Mouse (Mus musculus) forebrain, postnatal 0 days (tissue): Measurements from ENCODE around the gene Gabrd. TPM values are rescaled to one million over a fixed set of nuclear protein-coding genes. Genes with fewer than 3 reads are reported as not detected.

Experiments
- ATAC-seq: fragments of 200-750 bp; cut with Nextera tagmentation; 2 replicates; pipeline ENCODE4 v1.8.0; 2017; ENCODE audit warnings: mild to moderate bottlenecking, moderate library complexity
- DNase-seq: peaks from one replicate; pipeline ENCODE4 v3.0.0-alpha.2; 2015
- H3K27ac ChIP-seq: fragments of 300-500 bp; sonication (generic); 2 replicates; pipeline ENCODE4 v1.5.1; 2014; ENCODE audit warnings: low read depth, mild to moderate bottlenecking, antibody characterized with exemption, low read length, moderate library complexity, mixed read lengths
- H3K27me3 ChIP-seq: fragments of 300-500 bp; sonication (generic); 2 replicates; pipeline ENCODE4 v1.6.1; 2014; ENCODE audit warnings: mild to moderate bottlenecking, low read length, mixed read lengths; ENCODE audit not compliant: insufficient read depth
- H3K36me3 ChIP-seq: fragments of 300-500 bp; sonication (generic); 2 replicates; pipeline ENCODE4 v1.6.1; 2014; ENCODE audit warnings: mild to moderate bottlenecking, moderate library complexity; ENCODE audit not compliant: insufficient read depth
- H3K4me1 ChIP-seq: fragments of 300-500 bp; sonication (generic); 2 replicates; pipeline ENCODE4 v1.6.1; 2014; ENCODE audit warnings: antibody characterized with exemption; ENCODE audit not compliant: insufficient read depth
- H3K4me2 ChIP-seq: fragments of 300-500 bp; sonication (generic); 2 replicates; pipeline ENCODE4 v1.6.1; 2014; ENCODE audit warnings: low read depth, mild to moderate bottlenecking, moderate library complexity
- H3K4me3 ChIP-seq: fragments of 300-500 bp; sonication (generic); 2 replicates; pipeline ENCODE4 v1.5.1; 2014; ENCODE audit warnings: low read depth, low read length, mixed read lengths
- H3K9ac ChIP-seq: fragments of 300-500 bp; sonication (generic); 2 replicates; pipeline ENCODE4 v1.6.1; 2014; ENCODE audit warnings: mild to moderate bottlenecking
- H3K9me3 ChIP-seq: fragments of 300-500 bp; sonication (generic); 2 replicates; pipeline ENCODE4 v1.6.1; 2016; ENCODE audit warnings: low read length
- CTCF ChIP-seq: sonication (generic); IDR thresholded peaks from 2 replicates; pipeline ENCODE4 v1.5.1; 2016; ENCODE audit warnings: antibody characterized with exemption, control low read depth, low read depth
- WGBS: fragments of 180-500 bp; shearing (Covaris S2); extraction: QIAGEN DNeasy Blood & Tissue Kit; methylation state at CpG from one replicate; pipeline ENCODE4 v1.1.7; 2014; 5-methylcytosine and 5-hydroxymethylcytosine counted together
- polyA plus RNA-seq: library from polyadenylated mRNA; unstranded; fragments of >200 nt; fragmentation: Nextera tagmentation; extraction: Ambion mirVana; gene quantifications from 2 replicates; pipeline ENCODE4 v1.2.1, GENCODE M21; 2015
- total RNA-seq: library from RNA; depleted of rRNA; stranded (reverse); fragments of >200 nt; gene quantifications from 2 replicates; pipeline ENCODE4 v1.2.3, GENCODE M21; 2014; rRNA removed

The Gabrd gene
- total RNA-seq (6.1 and 7.1 TPM in 2 replicates), polyA plus RNA-seq (3.8 and 5.1 TPM in 2 replicates)

GRCm38 (mm10) chr4:155397511-155398221 lies at the start of gene Gabrd:
Gene Gabrd, minus strand, starts transcription at chr4:155398112.
- Histone ChIP-seq H3K36me3 (no peaks in the 10 kb centered on the region), H3K9me3 (no peaks in the 10 kb centered on the region), H3K4me2 (peak within 1 kb of the TSS; percentile 72), H3K27me3 (peaks cover 29% of the 10 kb centered on the region), H3K9ac (peak within 1 kb of the TSS; percentile 46), H3K27ac (no peak within 1 kb of the TSS), H3K4me1 (no peaks in the 10 kb centered on the region), H3K4me3 (peak within 1 kb of the TSS; percentile 45)
- peak; percentile 32 for DNase-seq
- TF ChIP-seq CTCF = 0 out of 2 replicates have a peak, but pooled peaks have one; percentile 15
- 3% methylated on average over 51 of the region's 57 CpGs for WGBS
- ATAC-seq = peak; percentile 69

- H3K9me3 ChIP-seq = no peaks in the 10 kb centered on the region
- H3K4me2 ChIP-seq = no peak overlapping the region
- H3K36me3 ChIP-seq = no peaks in the 10 kb centered on the region
- TF ChIP-seq CTCF = no peak
- H3K27me3 ChIP-seq = no peaks in the 10 kb centered on the region
- DNase-seq (no peak), ATAC-seq (no peak)
- H3K4me3 ChIP-seq = no peak overlapping the region
- no peak overlapping the region for H3K9ac ChIP-seq
- H3K4me1 ChIP-seq = no peaks in the 10 kb centered on the region
- H3K27ac ChIP-seq = no peak overlapping the region
- WGBS = 80% methylated on average over 3 of the region's 3 CpGs
Observed at GRCm38 (mm10) chr4:155442808-155443207, 44.9 kb upstream of the Gabrd start.

- DNase-seq (no peak), ATAC-seq (no peak)
- H3K27me3 ChIP-seq = no peaks in the 10 kb centered on the region
- no peak overlapping the region for H3K4me3 ChIP-seq
- no peak overlapping the region for H3K4me2 ChIP-seq
- no peak for TF ChIP-seq CTCF
- WGBS = 83% methylated on average over 5 of the region's 5 CpGs
- H3K27ac ChIP-seq = no peak overlapping the region
- H3K36me3 ChIP-seq = no peaks in the 10 kb centered on the region
- no peaks in the 10 kb centered on the region for H3K4me1 ChIP-seq
- no peaks in the 10 kb centered on the region for H3K9me3 ChIP-seq
- H3K9ac ChIP-seq = no peak overlapping the region
Observed at GRCm38 (mm10) chr4:155433993-155434392, 36.1 kb upstream of the Gabrd start.

- 85% methylated on average over 6 of the region's 6 CpGs for WGBS
- H3K9me3 ChIP-seq = no peaks in the 10 kb centered on the region
- no peak overlapping the region for H3K4me2 ChIP-seq
Observed at GRCm38 (mm10) chr4:155432358-155432757, 34.4 kb upstream of the Gabrd start.

GRCm38 (mm10) chr4:155429202-155429601 lies 31.3 kb upstream of the Gabrd start:
- Histone ChIP-seq H3K27ac (no peak overlapping the region), H3K36me3 (no peaks in the 10 kb centered on the region), H3K4me3 (no peak overlapping the region), H3K9ac (no peak overlapping the region), H3K27me3 (no peaks in the 10 kb centered on the region), H3K4me1 (no peaks in the 10 kb centered on the region), H3K9me3 (no peaks in the 10 kb centered on the region), H3K4me2 (no peak overlapping the region)
- WGBS = 89% methylated on average over 3 of the region's 3 CpGs
- TF ChIP-seq CTCF = no peak
- no peak for DNase-seq
- ATAC-seq = no peak

More at GRCm38 (mm10) chr4:155432358-155432757, 34.4 kb upstream of the Gabrd start:
- ATAC-seq (peak; percentile 34; the same call in 1 of the 2 replicates), DNase-seq (no peak)
- Histone ChIP-seq H3K27me3 (no peaks in the 10 kb centered on the region), H3K27ac (no peak overlapping the region), H3K36me3 (no peaks in the 10 kb centered on the region), H3K4me1 (no peaks in the 10 kb centered on the region), H3K9ac (no peak overlapping the region), H3K4me3 (no peak overlapping the region)
- no peak for TF ChIP-seq CTCF

GRCm38 (mm10) chr4:155428442-155428841 lies 30.5 kb upstream of the Gabrd start:
- Histone ChIP-seq H3K27me3 (no peaks in the 10 kb centered on the region), H3K36me3 (no peaks in the 10 kb centered on the region), H3K4me1 (no peaks in the 10 kb centered on the region), H3K9me3 (no peaks in the 10 kb centered on the region), H3K27ac (no peak overlapping the region), H3K4me2 (no peak overlapping the region), H3K4me3 (no peak overlapping the region), H3K9ac (no peak overlapping the region)
- DNase-seq (no peak), ATAC-seq (no peak)
- no peak for TF ChIP-seq CTCF

GRCm38 (mm10) chr4:155426272-155426671 lies 28.4 kb upstream of the Gabrd start:
- Histone ChIP-seq H3K36me3 (no peaks in the 10 kb centered on the region), H3K27me3 (no peaks in the 10 kb centered on the region), H3K4me1 (no peaks in the 10 kb centered on the region), H3K27ac (no peak overlapping the region), H3K4me2 (no peak overlapping the region), H3K9me3 (no peaks in the 10 kb centered on the region), H3K4me3 (no peak overlapping the region), H3K9ac (no peak overlapping the region)
- no peak for DNase-seq
- ATAC-seq = no peak
- TF ChIP-seq CTCF = no peak
- 87% methylated on average over 6 of the region's 6 CpGs for WGBS
